Comparison of ENCODE assay signal across 11 mouse cellular contexts in genomic region chr5:112288193-112289141, GRCm38 (mm10). TPM values are rescaled to one million over a fixed set of nuclear protein-coding genes. Genes with fewer than 3 reads are reported as not detected.
DNase-seq lines count a peak whose midpoint lies in the region; ATAC-seq lines count a peak whose summit lies in the region.
"Had no signal": no experiment of that assay in that cellular context is flagged by ENCODE, and none has a peak within 500 bp of the region (broad histone marks: within the 10 kb centered on the region; RNA-seq: fewer than 3 reads in every experiment).

No protein-coding gene starts in this region.

- peaks cover 22% of the 10 kb centered on the region for H3K4me1 ChIP-seq in midbrain, embryonic 10.5 days
- H3K4me1 ChIP-seq in midbrain, embryonic 13.5 days (replicated peaks) = peaks cover 5% of the 10 kb centered on the region; the same call in 1 of the 2 replicates
- H3K4me1 ChIP-seq in stomach, embryonic 16.5 days (ENCODE audit: control insufficient read depth, insufficient read depth, low read length) = peaks cover 20% of the 10 kb centered on the region

- DNase-seq in heart, adult 11 months = peak; percentile 98
- no peak for DNase-seq in heart, postnatal 25 days (ENCODE audit: low spot score)
- no peak for DNase-seq in midbrain, embryonic 10.5 days (ENCODE audit: low spot score)
- peak; percentile 52 to 78 for DNase-seq in kidney, postnatal 25 days
- DNase-seq in ovary, postnatal 36 days (ENCODE audit: low spot score) = no peak
- DNase-seq in embryo, embryonic 9.5 days (ENCODE audit: extremely low spot score) = no peak
- DNase-seq: right cerebral cortex, postnatal 25 days; thymus, adult 2 months had no signal

- WGBS in midbrain, embryonic 10.5 days = 86% methylated on average over 9 of the region's 9 CpGs
- 85% methylated on average over 9 of the region's 9 CpGs for WGBS in midbrain, embryonic 13.5 days
- WGBS in stomach, embryonic 16.5 days = 75% methylated on average over 9 of the region's 9 CpGs

- no peak overlapping the region for H3K4me2 ChIP-seq in midbrain, embryonic 13.5 days (replicated peaks)
- H3K4me2 ChIP-seq in stomach, embryonic 16.5 days (ENCODE audit: low read depth, low read length) = no peak overlapping the region
- H3K4me2 ChIP-seq: embryonic facial prominence, embryonic 15.5 days had no signal

- no peak overlapping the region for H3K9ac ChIP-seq in midbrain, embryonic 13.5 days (replicated peaks)
- peak overlapping the region; percentile 6; the same call in 1 of the 2 replicates for H3K9ac ChIP-seq in stomach, embryonic 16.5 days (ENCODE audit: low read length)
- H3K9ac ChIP-seq: embryonic facial prominence, embryonic 15.5 days had no signal

- no peak overlapping the region for H3K4me3 ChIP-seq in midbrain, embryonic 10.5 days
- no peak overlapping the region for H3K4me3 ChIP-seq in midbrain, embryonic 13.5 days (replicated peaks)
- no peak overlapping the region for H3K4me3 ChIP-seq in stomach, embryonic 16.5 days (replicated peaks; ENCODE audit: low read length)
- H3K4me3 ChIP-seq: embryonic facial prominence, embryonic 15.5 days had no signal

- 0 out of 2 replicates have a peak, but pooled peaks cover 3% of the 10 kb centered on the region for H3K36me3 ChIP-seq in midbrain, embryonic 10.5 days
- H3K36me3 ChIP-seq in midbrain, embryonic 13.5 days = no peaks in the 10 kb centered on the region
- no peaks in the 10 kb centered on the region for H3K36me3 ChIP-seq in stomach, embryonic 16.5 days (ENCODE audit: control insufficient read depth, insufficient read depth, low read length)
- H3K36me3 ChIP-seq: embryonic facial prominence, embryonic 15.5 days had no signal

- intact Hi-C loops in heart, postnatal 25 days (cut with DNase I) = no loop called here

- no peaks in the 10 kb centered on the region for H3K27me3 ChIP-seq in midbrain, embryonic 10.5 days (ENCODE audit: low read depth, poor library complexity, severe bottlenecking)
- H3K27me3 ChIP-seq in midbrain, embryonic 13.5 days = no peaks in the 10 kb centered on the region
- no peaks in the 10 kb centered on the region for H3K27me3 ChIP-seq in stomach, embryonic 16.5 days (ENCODE audit: control insufficient read depth, insufficient read depth, low read length)
- H3K27me3 ChIP-seq: embryonic facial prominence, embryonic 15.5 days had no signal

- H3K9me3 ChIP-seq in midbrain, embryonic 10.5 days (replicated peaks) = no peaks in the 10 kb centered on the region
- no peaks in the 10 kb centered on the region for H3K9me3 ChIP-seq in midbrain, embryonic 13.5 days
- no peaks in the 10 kb centered on the region for H3K9me3 ChIP-seq in stomach, embryonic 16.5 days (replicated peaks; ENCODE audit: control insufficient read depth, low read length)
- H3K9me3 ChIP-seq: embryonic facial prominence, embryonic 15.5 days had no signal

- peak overlapping the region; percentile 50 for H3K27ac ChIP-seq in midbrain, embryonic 10.5 days (replicated peaks)
- H3K27ac ChIP-seq in midbrain, embryonic 13.5 days = no peak overlapping the region
- no peak overlapping the region; the same call in 1 of the 2 replicates for H3K27ac ChIP-seq in stomach, embryonic 16.5 days (ENCODE audit: low read length)
- H3K27ac ChIP-seq: embryonic facial prominence, embryonic 15.5 days had no signal

- no peak for ATAC-seq in midbrain, embryonic 13.5 days
- no peak for ATAC-seq in stomach, embryonic 16.5 days (ENCODE audit: insufficient read depth, low FRiP score)

RNA-seq across cellular contexts. Expression of gene Tpst2, which starts 12.0 kb away (rescaled TPM):
- 10 to 100 TPM; 38.7 to 42.3 TPM for total RNA-seq in heart, postnatal 25 days (2021)
- 35.9 and 37.0 TPM in 2 replicates for polyA plus RNA-seq in midbrain, embryonic 10.5 days (2016; fragmentation: Nextera tagmentation; extraction: Ambion mirVana)
- 24.4 and 25.4 TPM in 2 replicates for polyA plus RNA-seq in midbrain, embryonic 13.5 days (2015; fragmentation: Nextera tagmentation; extraction: Ambion mirVana)
- 40.0 and 43.0 TPM in 2 replicates for polyA plus RNA-seq in stomach, embryonic 16.5 days (2015; fragmentation: Nextera tagmentation; extraction: Ambion mirVana)

RNA-seq across cellular contexts. Expression of gene Crybb1, which starts 32.9 kb away (rescaled TPM):
- 1 to 10 TPM; 2.5 to 2.9 TPM for total RNA-seq in heart, postnatal 25 days (2021)
- 0.41 and 0.91 TPM in 2 replicates for polyA plus RNA-seq in midbrain, embryonic 10.5 days (2016; fragmentation: Nextera tagmentation; extraction: Ambion mirVana)
- 2.7 and 3.3 TPM in 2 replicates for polyA plus RNA-seq in midbrain, embryonic 13.5 days (2015; fragmentation: Nextera tagmentation; extraction: Ambion mirVana)
- polyA plus RNA-seq in stomach, embryonic 16.5 days (2015; fragmentation: Nextera tagmentation; extraction: Ambion mirVana) = 4.0 and 4.1 TPM in 2 replicates

RNA-seq across cellular contexts. Expression of gene Cryba4, which starts 36.1 kb away (rescaled TPM):
- 10 to 100 TPM in 1 of 2 experiments, 1 to 10 TPM in 1; 8.9 to 10.3 TPM for total RNA-seq in heart, postnatal 25 days (2021)
- 0.43 and 1.4 TPM in 2 replicates for polyA plus RNA-seq in midbrain, embryonic 10.5 days (2016; fragmentation: Nextera tagmentation; extraction: Ambion mirVana)
- polyA plus RNA-seq in midbrain, embryonic 13.5 days (2015; fragmentation: Nextera tagmentation; extraction: Ambion mirVana) = 1.6 and 1.7 TPM in 2 replicates
- 1.6 and 1.9 TPM in 2 replicates for polyA plus RNA-seq in stomach, embryonic 16.5 days (2015; fragmentation: Nextera tagmentation; extraction: Ambion mirVana)

RNA-seq across cellular contexts. Expression of gene Tfip11, which starts 37.7 kb away (rescaled TPM):
- total RNA-seq in heart, postnatal 25 days (2021) = 10 to 100 TPM; 16.3 to 17.9 TPM
- 43.0 and 47.6 TPM in 2 replicates for polyA plus RNA-seq in midbrain, embryonic 10.5 days (2016; fragmentation: Nextera tagmentation; extraction: Ambion mirVana)
- 35.9 and 36.3 TPM in 2 replicates for polyA plus RNA-seq in midbrain, embryonic 13.5 days (2015; fragmentation: Nextera tagmentation; extraction: Ambion mirVana)
- polyA plus RNA-seq in stomach, embryonic 16.5 days (2015; fragmentation: Nextera tagmentation; extraction: Ambion mirVana) = 27.6 and 28.0 TPM in 2 replicates

RNA-seq across cellular contexts. Expression of gene Srrd, which starts 54.4 kb away (rescaled TPM):
- total RNA-seq in heart, postnatal 25 days (2021) = 1 to 10 TPM; 7.5 to 8.1 TPM
- polyA plus RNA-seq in midbrain, embryonic 10.5 days (2016; fragmentation: Nextera tagmentation; extraction: Ambion mirVana) = 48.7 and 51.0 TPM in 2 replicates
- 50.6 and 53.8 TPM in 2 replicates for polyA plus RNA-seq in midbrain, embryonic 13.5 days (2015; fragmentation: Nextera tagmentation; extraction: Ambion mirVana)
- polyA plus RNA-seq in stomach, embryonic 16.5 days (2015; fragmentation: Nextera tagmentation; extraction: Ambion mirVana) = 30.2 and 30.8 TPM in 2 replicates

Comparison
In these comparisons a context has a peak if more than half of its experiments do, and no peak if none do; other contexts are left out.
1. DNase-seq: peak in heart, adult 11 months (single experiment) and kidney, postnatal 25 days (2 of 2); none in heart, postnatal 25 days (single experiment), midbrain, embryonic 10.5 days (single experiment), ovary, postnatal 36 days (single experiment) and embryo, embryonic 9.5 days (single experiment).